Mouse (Mus musculus) bone marrow macrophage, adult 2 months (primary cell): ENCODE measurements around the gene E330034G19Rik. TPM values are rescaled to one million over a fixed set of nuclear protein-coding genes. Genes with fewer than 3 reads are reported as not detected.
"Not testable (repeated sequence)": the region's sequence is repeated elsewhere in the genome, so short reads cannot be mapped to it uniquely, and the experiment has no call there.

Experiments
- H3K27ac ChIP-seq: 2 replicates; pipeline ENCODE4 v1.5.1; 2012; ENCODE audit warnings: low read depth, low read length; ENCODE audit not compliant: insufficient read depth
- H3K4me1 ChIP-seq: 2 replicates; pipeline ENCODE4 v1.6.1; 2012; ENCODE audit warnings: low read length; ENCODE audit not compliant: control insufficient read depth, insufficient read depth
- H3K4me3 ChIP-seq: 2 replicates; pipeline ENCODE4 v1.5.1; 2012; ENCODE audit warnings: mild to moderate bottlenecking, low read length, moderate library complexity; ENCODE audit not compliant: insufficient read depth
- CTCF ChIP-seq: IDR thresholded peaks from 2 replicates; pipeline ENCODE4 v1.5.1; 2012; ENCODE audit warnings: low read depth, mild to moderate bottlenecking, low read length, moderate library complexity
- POLR2A ChIP-seq: IDR thresholded peaks from 2 replicates; pipeline ENCODE4 v1.6.1; 2012; ENCODE audit warnings: mild to moderate bottlenecking, low read depth, low read length, borderline replicate concordance
- polyA plus RNA-seq: library from polyadenylated mRNA; stranded (reverse); fragments of >200 nt; gene quantifications from 2 replicates; pipeline ENCODE4 v1.2.4, GENCODE M21; 2012; ENCODE audit not compliant: missing spikeins, insufficient read depth, insufficient read length

E330034G19Rik gene
- polyA plus RNA-seq, 1 experiment, result not detected

DNA sequence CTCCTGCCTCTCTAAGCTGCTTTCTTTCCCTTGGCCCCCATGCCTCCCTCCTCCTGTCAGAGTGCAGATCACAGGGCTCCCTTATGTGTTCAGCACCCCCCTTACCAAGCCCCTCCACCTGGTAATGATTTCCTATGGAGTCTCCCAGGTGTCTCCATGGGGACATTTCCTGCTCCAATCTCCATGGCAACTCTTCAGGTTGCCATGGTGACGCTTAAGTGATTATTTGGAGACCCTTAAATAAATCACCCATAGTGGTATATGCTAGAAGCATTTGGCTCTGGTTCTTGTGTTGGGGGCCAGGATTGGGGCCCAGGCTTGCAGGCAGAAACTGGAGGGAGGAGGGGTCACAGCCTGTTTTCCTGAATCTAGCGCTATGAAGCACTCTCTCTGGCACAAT lies 30.1 kb upstream of the E330034G19Rik start:
- no peak overlapping the region for H3K4me3 ChIP-seq
- TF ChIP-seq POLR2A, result no peak
- TF ChIP-seq CTCF, result no peak
- H3K4me1 ChIP-seq, result no peaks in the 10 kb centered on the region
- no peak overlapping the region for H3K27ac ChIP-seq

DNA sequence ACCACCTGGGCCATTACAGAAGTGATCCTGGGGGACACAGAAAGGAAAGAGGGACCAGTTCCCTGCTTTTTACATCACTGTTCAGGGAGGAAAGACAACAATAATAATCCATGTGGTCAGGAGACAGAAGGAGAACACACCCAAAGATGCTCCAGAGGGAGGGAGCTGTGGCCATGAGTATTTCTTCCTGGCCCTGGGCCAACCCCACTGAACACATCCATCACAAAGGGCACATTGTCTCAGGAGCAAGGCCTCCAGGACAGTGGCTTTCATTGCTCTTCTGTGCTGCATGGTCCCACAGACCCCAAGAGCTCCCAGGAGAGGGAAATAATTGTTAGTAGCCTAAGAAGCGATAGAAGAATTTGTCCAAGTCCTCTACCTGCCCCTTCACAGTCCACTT lies 23.4 kb upstream of the E330034G19Rik start:
- Histone ChIP-seq H3K4me1 (no peaks in the 10 kb centered on the region), H3K27ac (no peak overlapping the region), H3K4me3 (no peak overlapping the region)
- TF ChIP-seq CTCF, result no peak
- no peak for TF ChIP-seq POLR2A

DNA sequence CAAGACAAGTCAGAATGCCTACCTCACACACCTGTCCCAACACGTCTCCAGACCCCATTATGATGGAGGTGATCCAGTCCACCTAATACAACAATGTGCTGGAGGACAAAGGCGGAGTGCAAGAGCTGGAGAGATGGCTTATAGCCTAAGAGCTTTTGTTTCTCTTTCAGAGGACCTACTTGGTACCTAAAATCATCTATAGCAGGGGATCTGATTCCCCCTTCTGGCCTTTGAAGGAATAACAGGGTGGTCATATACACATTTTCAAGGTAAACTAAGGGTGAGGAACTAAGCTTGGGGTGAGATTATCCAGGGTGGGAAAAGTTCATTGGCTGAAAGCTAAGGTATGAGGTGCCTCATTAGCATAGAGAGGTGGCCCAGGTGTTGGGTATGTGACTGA lies 19.4 kb upstream of the E330034G19Rik start:
- Histone ChIP-seq H3K4me3 (no peak overlapping the region), H3K27ac (no peak overlapping the region), H3K4me1 (no peaks in the 10 kb centered on the region)
- no peak for TF ChIP-seq CTCF
- no peak for TF ChIP-seq POLR2A

- no peaks in the 10 kb centered on the region for H3K4me1 ChIP-seq
- H3K4me3 ChIP-seq, result no peak overlapping the region
- no peak for TF ChIP-seq POLR2A
- TF ChIP-seq CTCF, result no peak
- H3K27ac ChIP-seq, result no peak overlapping the region
Observed at GRCm38 (mm10) chr14:24275534-24275933, 17.5 kb upstream of the E330034G19Rik start.

GRCm38 (mm10) chr14:24281278-24281677 lies 11.7 kb upstream of the E330034G19Rik start:
- Histone ChIP-seq H3K27ac (no peak overlapping the region), H3K4me3 (no peak overlapping the region), H3K4me1 (no peaks in the 10 kb centered on the region)
- no peak for TF ChIP-seq POLR2A
- no peak for TF ChIP-seq CTCF

GRCm38 (mm10) chr14:24282276-24282675 lies 10.7 kb upstream of the E330034G19Rik start:
- H3K27ac ChIP-seq, result no peak overlapping the region
- H3K4me1 ChIP-seq, result no peaks in the 10 kb centered on the region
- no peak overlapping the region for H3K4me3 ChIP-seq
- TF ChIP-seq POLR2A (no peak), CTCF (no peak)

DNA sequence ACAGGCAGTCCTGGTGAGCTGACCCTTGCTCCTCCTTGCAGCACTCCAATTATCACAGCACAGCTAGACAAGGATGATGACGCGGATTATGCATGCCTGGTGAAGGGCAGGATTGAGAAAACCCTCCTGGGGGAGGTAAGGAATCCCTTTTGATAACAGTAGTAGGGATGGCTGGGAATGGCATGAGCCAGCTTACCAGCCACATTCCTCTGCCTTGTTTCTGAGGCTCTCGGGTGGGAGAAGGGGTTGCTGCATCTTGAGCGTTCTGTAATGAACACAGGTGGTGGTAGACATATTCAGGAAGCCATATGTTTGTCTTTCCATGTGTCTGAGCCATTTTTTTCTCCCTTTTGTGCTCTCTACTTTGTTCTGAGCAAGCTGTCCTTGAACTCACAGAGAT lies 6.9 kb upstream of the E330034G19Rik start:
- TF ChIP-seq POLR2A (no peak), CTCF (no peak)
- no peaks in the 10 kb centered on the region for H3K4me1 ChIP-seq
- H3K27ac ChIP-seq, result no peak overlapping the region
- H3K4me3 ChIP-seq, result no peak overlapping the region

DNA sequence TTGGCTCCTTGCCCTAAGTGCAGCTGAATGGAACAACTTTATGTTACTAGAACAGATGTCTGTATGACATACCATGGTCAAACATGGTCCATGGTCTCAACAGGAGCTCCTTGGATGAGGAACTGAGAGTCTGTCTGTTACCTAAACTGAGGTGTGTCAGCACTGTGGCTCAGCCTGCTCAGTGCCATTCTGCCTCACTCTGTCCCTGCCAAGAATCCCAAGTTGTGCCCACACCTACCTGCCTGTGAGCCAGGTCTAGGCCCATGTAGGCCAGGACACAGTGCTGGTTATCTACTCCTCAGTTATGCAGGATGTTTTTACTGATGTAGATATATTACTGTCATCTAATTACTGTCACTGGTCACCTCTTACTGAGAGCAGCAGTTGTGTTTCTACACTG lies 2.3 kb upstream of the E330034G19Rik start:
- Histone ChIP-seq H3K4me3 (no peak overlapping the region), H3K27ac (no peak overlapping the region), H3K4me1 (no peaks in the 10 kb centered on the region)
- TF ChIP-seq POLR2A (no peak), CTCF (no peak)

GRCm38 (mm10) chr14:24293631-24294030 lies 617 bp downstream of the E330034G19Rik start:
- TF ChIP-seq CTCF (no peak), POLR2A (no peak)
- no peaks in the 10 kb centered on the region for H3K4me1 ChIP-seq
- H3K4me3 ChIP-seq, result no peak overlapping the region
- H3K27ac ChIP-seq, result no peak overlapping the region

DNA sequence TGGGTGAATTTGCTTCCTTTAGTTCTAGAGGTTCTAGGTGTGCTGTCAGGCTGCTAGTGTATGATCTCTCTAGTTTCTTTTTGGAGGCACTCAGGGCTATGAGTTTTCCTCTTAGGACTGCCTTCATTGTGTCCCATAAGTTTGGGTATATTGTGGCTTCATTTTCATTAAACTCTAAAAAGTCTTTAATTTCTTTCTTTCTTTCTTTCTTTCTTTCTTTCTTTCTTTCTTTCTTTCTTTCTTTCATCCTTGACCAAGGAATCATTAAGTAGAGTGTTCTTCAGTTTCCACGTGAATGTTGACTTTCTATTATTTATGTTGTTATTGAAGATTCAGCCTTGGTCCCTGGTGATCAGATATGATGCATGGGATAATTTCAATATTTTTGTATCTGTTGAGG lies 9.1 kb downstream of the E330034G19Rik start:
- not testable (repeated sequence) for H3K27ac ChIP-seq, H3K4me1 ChIP-seq, H3K4me3 ChIP-seq

- no peak overlapping the region for H3K4me3 ChIP-seq
- H3K27ac ChIP-seq, result no peak overlapping the region
- H3K4me1 ChIP-seq, result no peaks in the 10 kb centered on the region
- no peak for TF ChIP-seq CTCF
- TF ChIP-seq POLR2A, result no peak
Observed at GRCm38 (mm10) chr14:24306667-24307066, 13.7 kb downstream of the E330034G19Rik start.
